Mouse (Mus musculus) embryonic facial prominence, embryonic 13.5 days (tissue): ENCODE measurements around the gene Ak3. TPM values are rescaled to one million over a fixed set of nuclear protein-coding genes. Genes with fewer than 3 reads are reported as not detected.
A peak's percentile ranks its signal among the peaks of the same experiment; 100 is the strongest.

Experiments
- ATAC-seq: fragments of 200-750 bp; cut with Nextera tagmentation; 2 replicates; pipeline ENCODE4 v1.8.0; 2017; ENCODE audit warnings: low read depth; ENCODE audit not compliant: insufficient number of reproducible peaks, insufficient read depth, low FRiP score, low TSS enrichment
- H3K27ac ChIP-seq: fragments of 300-500 bp; sonication (generic); 2 replicates; pipeline ENCODE4 v1.5.1; 2015; ENCODE audit warnings: moderate library complexity, mild to moderate bottlenecking, inconsistent platforms
- H3K27me3 ChIP-seq: fragments of 300-500 bp; sonication (generic); 2 replicates; pipeline ENCODE4 v1.6.1; 2015; ENCODE audit warnings: mild to moderate bottlenecking, inconsistent platforms
- H3K36me3 ChIP-seq: fragments of 300-500 bp; sonication (generic); 2 replicates; pipeline ENCODE4 v1.6.1; 2015; ENCODE audit warnings: mild to moderate bottlenecking, inconsistent platforms
- H3K4me1 ChIP-seq: fragments of 300-500 bp; sonication (generic); 2 replicates; pipeline ENCODE4 v1.6.1; 2015; ENCODE audit warnings: inconsistent platforms
- H3K4me2 ChIP-seq: fragments of 300-500 bp; sonication (generic); 2 replicates; pipeline ENCODE4 v1.6.1; 2015; ENCODE audit warnings: moderate library complexity, mild to moderate bottlenecking, inconsistent platforms
- H3K4me3 ChIP-seq: fragments of 300-500 bp; sonication (generic); 2 replicates; pipeline ENCODE4 v1.5.1; 2015; ENCODE audit warnings: mild to moderate bottlenecking, inconsistent platforms
- H3K9ac ChIP-seq: fragments of 300-500 bp; sonication (generic); 2 replicates; pipeline ENCODE4 v1.6.1; 2015; ENCODE audit warnings: mild to moderate bottlenecking, inconsistent platforms
- H3K9me3 ChIP-seq: fragments of 300-500 bp; sonication (generic); 2 replicates; pipeline ENCODE4 v1.6.1; 2016; ENCODE audit warnings: inconsistent platforms
- WGBS: fragments of 180-500 bp; shearing (Covaris S2); methylation state at CpG from one replicate; pipeline ENCODE4 v1.1.7; 2015; ENCODE audit warnings: mixed read lengths; 5-methylcytosine and 5-hydroxymethylcytosine counted together
- polyA plus RNA-seq: library from polyadenylated mRNA; unstranded; fragments of >200 nt; fragmentation: Nextera tagmentation; extraction: Ambion mirVana; gene quantifications from 2 replicates; pipeline ENCODE4 v1.2.1, GENCODE M21; 2015

Gene Ak3
- polyA plus RNA-seq, 1 experiment from 2014 or later: 68.8 TPM

DNA sequence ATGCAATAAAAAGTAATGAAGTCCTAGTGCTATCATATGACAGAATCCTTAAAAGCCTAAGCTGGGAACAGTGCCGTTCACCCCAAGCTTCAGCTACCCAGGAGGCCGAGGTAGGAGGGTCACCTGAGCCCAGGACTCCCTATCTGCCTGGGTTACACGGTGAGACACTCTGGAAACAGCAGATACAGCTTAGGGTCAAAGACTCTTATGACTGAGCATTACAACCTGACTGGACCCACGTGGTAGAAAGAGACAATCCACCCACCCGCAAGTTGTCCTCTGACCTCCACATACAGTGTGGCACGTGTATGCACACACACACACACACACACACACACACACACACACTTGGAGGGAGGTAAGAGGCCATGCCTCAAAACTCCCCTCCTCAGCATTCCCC lies 5.6 kb downstream of the Ak3 start:
- H3K27ac ChIP-seq: no peak overlapping the region
- H3K4me1 ChIP-seq: peaks cover 27% of the 10 kb centered on the region
- H3K27me3 ChIP-seq: no peaks in the 10 kb centered on the region
- ATAC-seq: no peak
- no peaks in the 10 kb centered on the region for H3K9me3 ChIP-seq
- H3K4me3 ChIP-seq: no peak overlapping the region
- no peak overlapping the region for H3K4me2 ChIP-seq
- WGBS: 74% methylated on average over 6 of the region's 6 CpGs
- H3K9ac ChIP-seq: no peak overlapping the region
- peaks cover 16% of the 10 kb centered on the region for H3K36me3 ChIP-seq

DNA sequence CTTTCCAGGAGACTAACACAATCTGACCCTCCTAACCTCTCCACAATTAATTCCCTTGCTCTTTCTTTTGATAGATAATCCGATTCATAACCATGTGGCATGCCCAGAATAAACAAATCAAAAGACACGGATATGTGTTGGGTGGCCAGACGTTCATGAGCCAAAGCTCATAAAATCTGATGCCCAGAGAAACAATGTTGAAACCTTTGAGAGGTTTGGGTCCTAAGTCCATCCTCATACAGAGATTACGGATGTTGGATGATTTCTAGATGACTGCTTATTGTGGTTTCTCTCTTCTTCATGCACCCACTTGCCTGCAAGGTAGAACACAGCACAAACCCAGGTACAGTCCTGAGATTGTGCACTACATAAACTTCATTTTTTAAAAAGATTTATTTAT lies 7.6 kb downstream of the Ak3 start:
- no peak for ATAC-seq
- no peak overlapping the region for H3K4me3 ChIP-seq
- 82% methylated on average over 4 of the region's 4 CpGs for WGBS
- H3K4me2 ChIP-seq: no peak overlapping the region
- H3K9me3 ChIP-seq: no peaks in the 10 kb centered on the region
- H3K4me1 ChIP-seq: peaks cover 17% of the 10 kb centered on the region
- no peak overlapping the region for H3K9ac ChIP-seq
- peaks cover 32% of the 10 kb centered on the region for H3K36me3 ChIP-seq
- no peak overlapping the region for H3K27ac ChIP-seq
- no peaks in the 10 kb centered on the region for H3K27me3 ChIP-seq

DNA sequence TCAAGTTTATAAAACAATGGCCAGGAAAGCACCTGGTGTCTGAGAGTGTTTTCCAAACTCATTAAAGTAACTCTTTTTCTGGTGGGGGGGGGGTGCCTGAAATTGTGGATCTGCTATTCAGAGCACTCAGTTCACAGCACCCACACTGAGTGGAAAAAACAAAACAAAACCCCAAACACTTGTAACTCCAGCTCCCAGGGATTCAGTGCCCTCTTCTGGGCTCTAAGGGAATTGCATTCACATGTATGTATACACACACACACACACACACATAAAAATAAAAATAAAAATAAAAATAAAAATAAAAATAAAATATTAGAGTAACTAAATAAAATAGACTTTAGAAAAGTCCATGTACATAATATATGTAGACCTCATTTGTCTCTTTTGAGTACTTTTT lies 8.4 kb downstream of the Ak3 start:
- no peak overlapping the region for H3K4me2 ChIP-seq
- peaks cover 10% of the 10 kb centered on the region for H3K4me1 ChIP-seq
- H3K9me3 ChIP-seq: no peaks in the 10 kb centered on the region
- H3K27ac ChIP-seq: no peak overlapping the region
- H3K36me3 ChIP-seq: peaks cover 38% of the 10 kb centered on the region
- no peaks in the 10 kb centered on the region for H3K27me3 ChIP-seq
- no peak for ATAC-seq
- no peak overlapping the region for H3K4me3 ChIP-seq
- H3K9ac ChIP-seq: no peak overlapping the region

DNA sequence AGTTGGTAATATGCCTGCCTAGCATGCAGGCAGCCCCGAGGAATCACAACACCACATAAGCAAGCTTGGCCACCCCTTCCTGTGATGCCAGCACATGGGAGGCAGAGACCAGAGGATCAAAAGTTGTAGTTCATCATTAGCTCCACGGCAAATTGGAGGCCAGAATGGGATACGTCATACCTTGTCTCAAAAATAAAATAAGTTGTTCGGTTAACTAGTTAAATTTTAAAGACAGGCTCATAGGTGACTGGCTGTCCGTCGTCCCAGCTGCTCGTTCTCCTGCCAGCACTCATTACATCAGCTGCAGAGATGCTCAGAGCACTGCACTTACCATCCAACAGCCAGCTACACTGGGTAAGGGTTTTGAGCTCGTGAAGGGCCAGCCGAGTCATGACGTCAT lies 10.2 kb downstream of the Ak3 start:
- H3K36me3 ChIP-seq: peaks cover 48% of the 10 kb centered on the region
- H3K4me1 ChIP-seq: peaks cover 3% of the 10 kb centered on the region; the same call in 1 of the 2 replicates
- ATAC-seq: no peak
- no peaks in the 10 kb centered on the region for H3K27me3 ChIP-seq
- no peak overlapping the region for H3K4me3 ChIP-seq
- H3K4me2 ChIP-seq: no peak overlapping the region
- no peak overlapping the region for H3K9ac ChIP-seq
- 87% methylated on average over 10 of the region's 10 CpGs for WGBS
- H3K9me3 ChIP-seq: no peaks in the 10 kb centered on the region
- H3K27ac ChIP-seq: peak overlapping the region; percentile 7; the same call in 1 of the 2 replicates

DNA sequence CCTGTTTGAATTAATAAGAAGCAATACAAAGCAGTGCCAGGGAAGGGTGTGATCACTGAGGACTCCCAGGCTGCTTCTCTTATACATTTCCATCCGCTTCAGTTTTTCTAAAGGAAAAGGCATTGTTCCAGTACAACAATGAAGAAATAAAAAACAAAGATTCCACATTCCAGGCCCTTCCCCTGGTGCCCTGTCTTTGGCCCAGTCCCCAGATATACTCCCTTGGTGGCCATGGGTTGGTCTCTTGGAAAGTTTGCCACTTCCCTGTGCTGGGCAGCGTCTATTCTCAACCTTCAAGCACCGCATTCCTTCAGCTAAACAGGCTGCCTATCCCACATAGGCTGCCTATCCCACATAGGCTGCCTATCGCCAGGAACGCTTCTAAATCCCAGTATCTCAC lies 10.7 kb downstream of the Ak3 start:
- no peak overlapping the region for H3K9ac ChIP-seq
- peaks cover 54% of the 10 kb centered on the region for H3K36me3 ChIP-seq
- H3K4me3 ChIP-seq: no peak overlapping the region
- no peaks in the 10 kb centered on the region for H3K9me3 ChIP-seq
- H3K27ac ChIP-seq: peak overlapping the region; percentile 7; the same call in 1 of the 2 replicates
- WGBS: 86% methylated on average over 5 of the region's 5 CpGs
- H3K4me2 ChIP-seq: no peak overlapping the region
- ATAC-seq: no peak
- H3K4me1 ChIP-seq: peaks cover 3% of the 10 kb centered on the region; the same call in 1 of the 2 replicates
- no peaks in the 10 kb centered on the region for H3K27me3 ChIP-seq

DNA sequence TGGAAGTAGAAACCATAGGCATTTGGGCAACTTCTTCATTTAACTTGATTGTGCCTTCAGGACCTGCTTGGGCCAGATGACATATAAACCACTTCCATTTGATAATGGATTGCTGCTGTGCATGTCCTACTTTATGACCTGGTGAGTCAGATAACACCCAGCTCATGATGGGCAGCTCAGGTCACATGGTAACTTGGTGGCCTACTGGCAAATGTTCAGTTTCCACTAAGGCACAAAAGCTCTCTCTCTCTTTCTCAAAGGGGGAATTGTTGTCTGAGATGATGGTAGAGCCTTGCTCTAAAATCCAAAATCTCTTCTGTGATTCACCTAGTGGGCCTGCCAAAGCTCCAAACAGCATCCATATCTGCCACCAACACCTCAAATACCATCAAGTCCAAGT lies 15.1 kb downstream of the Ak3 start:
- Histone ChIP-seq H3K27ac (no peak overlapping the region), H3K9ac (no peak overlapping the region), H3K9me3 (no peaks in the 10 kb centered on the region), H3K4me1 (no peaks in the 10 kb centered on the region), H3K36me3 (peaks cover 54% of the 10 kb centered on the region), H3K4me2 (no peak overlapping the region), H3K27me3 (no peaks in the 10 kb centered on the region), H3K4me3 (no peak overlapping the region)
- ATAC-seq: no peak

DNA sequence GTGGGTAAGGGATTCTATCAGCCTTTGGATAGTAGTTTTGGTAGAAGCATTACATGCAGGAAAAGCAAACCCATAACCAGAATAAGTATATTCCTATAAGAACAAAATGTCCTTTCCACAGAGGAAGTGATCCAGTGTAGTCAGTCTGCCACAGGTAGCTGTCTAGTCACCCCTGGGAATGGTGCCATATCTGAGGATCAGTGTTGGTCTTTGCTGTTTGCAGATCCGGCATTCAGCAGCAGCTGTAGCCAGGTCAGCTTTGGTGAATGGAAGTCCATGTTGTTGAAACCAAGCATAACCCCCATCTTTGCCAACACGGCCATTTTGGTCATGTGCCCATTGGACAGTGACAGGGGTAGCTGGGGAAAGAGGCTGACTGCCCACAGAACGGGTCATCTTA lies 16.0 kb downstream of the Ak3 start:
- no peaks in the 10 kb centered on the region for H3K27me3 ChIP-seq
- ATAC-seq: no peak
- 92% methylated on average over 3 of the region's 3 CpGs for WGBS
- no peak overlapping the region for H3K9ac ChIP-seq
- no peak overlapping the region for H3K27ac ChIP-seq
- no peaks in the 10 kb centered on the region for H3K9me3 ChIP-seq
- no peak overlapping the region for H3K4me2 ChIP-seq
- no peak overlapping the region for H3K4me3 ChIP-seq
- no peaks in the 10 kb centered on the region for H3K4me1 ChIP-seq
- peaks cover 52% of the 10 kb centered on the region for H3K36me3 ChIP-seq

DNA sequence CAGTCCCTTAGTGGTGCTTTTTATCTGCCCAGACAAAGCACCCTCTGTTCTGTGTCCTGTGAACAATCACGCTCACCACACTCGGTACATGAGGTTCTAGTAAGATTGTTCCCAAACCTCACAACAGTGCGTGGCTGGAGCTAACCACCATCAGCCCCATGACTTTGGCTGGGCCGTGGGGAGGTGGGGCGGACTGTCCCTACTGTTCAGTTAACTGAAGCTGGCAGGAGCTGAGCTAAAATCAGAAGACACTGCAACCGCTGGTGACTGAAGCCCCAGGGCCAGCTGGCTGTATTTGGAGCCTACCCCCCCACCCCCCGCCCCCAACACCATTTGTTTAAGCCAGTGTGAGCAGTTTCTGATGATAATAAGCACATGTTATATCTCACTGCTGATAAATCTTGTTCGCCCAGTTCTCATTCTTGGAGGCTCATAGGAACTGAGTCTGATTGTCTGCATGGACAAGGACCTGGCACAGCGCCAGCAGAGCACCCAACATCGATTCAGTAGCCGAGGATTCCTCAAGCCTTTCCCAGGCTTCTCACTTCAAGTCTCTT lies 23.3 kb downstream of the Ak3 start:
- 65% methylated on average over 11 of the region's 11 CpGs for WGBS
- peak overlapping the region; percentile 57 for H3K27ac ChIP-seq
- peaks cover 77% of the 10 kb centered on the region for H3K36me3 ChIP-seq

DNA sequence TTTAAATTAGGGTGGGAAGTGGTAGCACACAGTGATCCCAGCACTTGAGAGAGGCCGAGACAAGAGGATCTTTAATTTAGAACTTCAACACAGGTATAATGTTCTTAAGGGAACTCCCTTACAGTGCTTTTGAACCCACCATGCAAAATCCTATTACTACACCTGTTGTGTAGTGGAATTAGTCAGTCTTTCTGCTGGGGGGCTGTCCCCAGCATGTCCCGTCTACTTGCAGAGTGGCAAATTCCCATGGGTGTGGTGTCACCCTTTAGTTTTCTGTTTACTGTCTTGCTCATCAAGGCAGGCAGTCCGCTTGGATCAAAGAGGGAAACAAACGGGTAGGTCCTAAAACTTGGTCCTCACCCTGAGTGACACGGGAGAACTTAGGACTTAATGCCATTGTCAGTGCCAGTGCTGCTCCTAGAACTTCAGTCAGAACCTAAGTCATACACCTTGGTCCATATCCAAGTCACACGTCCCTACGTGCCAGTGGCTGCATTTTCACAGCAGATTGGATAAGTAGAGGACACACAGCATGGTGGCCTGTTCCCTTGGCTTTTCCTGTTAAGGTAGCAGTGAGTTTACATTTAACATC lies 25.9 kb downstream of the Ak3 start:
- no peaks in the 10 kb centered on the region for H3K27me3 ChIP-seq
- H3K4me1 ChIP-seq: peaks cover 11% of the 10 kb centered on the region; the same call in 1 of the 2 replicates
- no peak overlapping the region for H3K27ac ChIP-seq
- peaks cover 92% of the 10 kb centered on the region for H3K36me3 ChIP-seq
- H3K4me3 ChIP-seq: no peak overlapping the region
- 86% methylated on average over 7 of the region's 7 CpGs for WGBS
- H3K9ac ChIP-seq: no peak overlapping the region
- H3K4me2 ChIP-seq: no peak overlapping the region
- no peak for ATAC-seq
- 0 out of 2 replicates have a peak, but pooled peaks cover 2% of the 10 kb centered on the region for H3K9me3 ChIP-seq

More for the DNA sequence above, 23.3 kb downstream of the Ak3 start:
- no peak for ATAC-seq
- Histone ChIP-seq H3K4me2 (no peak overlapping the region), H3K4me1 (peaks cover 11% of the 10 kb centered on the region; the same call in 1 of the 2 replicates), H3K27me3 (no peaks in the 10 kb centered on the region), H3K4me3 (no peak overlapping the region), H3K9me3 (no peaks in the 10 kb centered on the region), H3K9ac (no peak overlapping the region)

DNA sequence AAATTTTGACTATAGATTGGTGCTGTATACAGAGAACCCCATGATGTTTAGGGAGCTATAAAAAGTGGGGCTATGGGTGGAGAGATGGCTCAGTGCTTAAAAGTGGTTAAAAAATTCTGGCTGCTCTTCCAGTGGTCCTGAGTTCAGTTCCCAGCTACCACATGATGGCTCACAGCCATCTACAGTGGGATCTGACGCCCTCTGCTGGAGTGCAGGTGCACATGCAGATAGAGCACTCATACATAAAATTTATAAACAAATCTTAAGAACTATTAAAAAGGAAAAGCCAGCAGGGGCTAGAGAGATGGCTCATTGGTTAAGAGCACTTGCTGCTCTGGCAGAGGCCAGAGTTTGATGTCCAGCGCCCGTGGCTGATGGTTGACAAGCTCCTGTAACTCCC lies 28.1 kb downstream of the Ak3 start:
- Histone ChIP-seq H3K4me2 (no peak overlapping the region), H3K36me3 (peaks cover 78% of the 10 kb centered on the region), H3K27ac (no peak overlapping the region), H3K9me3 (0 out of 2 replicates have a peak, but pooled peaks cover 2% of the 10 kb centered on the region), H3K9ac (no peak overlapping the region), H3K27me3 (no peaks in the 10 kb centered on the region), H3K4me1 (peaks cover 9% of the 10 kb centered on the region; the same call in 1 of the 2 replicates), H3K4me3 (no peak overlapping the region)
- 95% methylated on average over 3 of the region's 3 CpGs for WGBS
- no peak for ATAC-seq

DNA sequence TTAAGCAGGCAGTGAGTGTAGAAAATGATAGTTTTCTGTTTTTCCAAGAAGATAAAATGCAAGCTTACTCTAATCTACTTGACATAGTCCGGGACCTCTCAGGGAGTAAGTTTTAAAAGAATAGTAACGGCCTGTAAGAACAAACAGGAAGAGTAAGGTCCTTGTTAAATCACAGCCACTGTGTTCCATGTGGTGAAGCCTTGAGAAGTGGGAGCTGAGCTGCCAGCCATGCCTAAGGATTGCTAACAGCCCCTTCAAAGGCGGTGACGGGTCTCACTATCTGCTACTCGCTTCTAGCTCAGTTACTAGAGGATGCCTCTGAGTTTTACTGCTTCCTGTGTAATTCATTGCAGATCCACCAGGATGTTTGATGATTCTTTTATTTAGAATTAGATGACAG lies 31.0 kb downstream of the Ak3 start:
- WGBS: 81% methylated on average over 5 of the region's 5 CpGs
- ATAC-seq: no peak

DNA sequence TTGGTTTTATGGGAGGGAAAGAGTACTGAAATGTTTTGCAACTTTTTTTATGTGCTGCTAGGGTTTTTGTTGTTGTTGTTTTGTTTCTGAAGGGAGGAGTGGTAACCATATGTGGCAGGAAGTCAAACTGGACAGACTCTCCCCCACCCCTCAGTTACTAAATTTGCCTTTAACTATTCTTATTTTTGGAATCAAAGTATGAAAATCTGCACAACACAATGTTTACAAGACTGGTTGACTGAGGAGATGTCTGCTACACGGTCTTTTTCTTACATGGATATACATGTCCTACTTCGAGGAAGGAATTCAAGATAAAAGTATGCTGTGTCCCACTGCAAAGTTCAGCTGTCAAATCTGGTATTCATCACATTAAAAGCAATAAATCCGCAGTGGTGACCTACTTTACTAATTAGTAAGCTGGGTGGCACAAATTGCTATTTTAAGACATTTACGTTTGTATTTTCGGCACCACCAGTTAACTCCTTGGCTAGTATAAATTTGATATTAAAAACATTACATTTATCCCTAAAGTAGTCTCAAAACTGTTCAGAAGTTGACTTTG lies 31.5 kb downstream of the Ak3 start:
- no peak overlapping the region for H3K4me2 ChIP-seq
- H3K9me3 ChIP-seq: 0 out of 2 replicates have a peak, but pooled peaks cover 2% of the 10 kb centered on the region
- H3K9ac ChIP-seq: no peak overlapping the region
- WGBS: 74% methylated on average over 5 of the region's 5 CpGs
- H3K27ac ChIP-seq: no peak overlapping the region
- peaks cover 73% of the 10 kb centered on the region for H3K36me3 ChIP-seq
- H3K27me3 ChIP-seq: no peaks in the 10 kb centered on the region
- no peak for ATAC-seq
- no peak overlapping the region for H3K4me3 ChIP-seq
- no peaks in the 10 kb centered on the region for H3K4me1 ChIP-seq

More for the DNA sequence above, 31.0 kb downstream of the Ak3 start:
- H3K9me3 ChIP-seq: 0 out of 2 replicates have a peak, but pooled peaks cover 2% of the 10 kb centered on the region
- H3K36me3 ChIP-seq: peaks cover 73% of the 10 kb centered on the region
- no peak overlapping the region for H3K4me3 ChIP-seq
- H3K27me3 ChIP-seq: no peaks in the 10 kb centered on the region
- no peaks in the 10 kb centered on the region for H3K4me1 ChIP-seq
- no peak overlapping the region for H3K9ac ChIP-seq
- no peak overlapping the region for H3K4me2 ChIP-seq
- H3K27ac ChIP-seq: no peak overlapping the region
